Mouse (Mus musculus): ENCODE data around the gene Nob1. TPM values are rescaled to one million over a fixed set of nuclear protein-coding genes. Genes with fewer than 3 reads are reported as not detected.
A peak's percentile ranks its signal among the peaks of the same experiment; 100 is the strongest.

Nob1 gene
- polyA plus RNA-seq, 1 experiment = 60.8 TPM

GRCm38 (mm10) chr8:107405935-107406334 lies 18.9 kb downstream of the Nob1 start:
- H3K27ac ChIP-seq (ENCODE audit: insufficient read depth, low read length) = no peak overlapping the region
- no peaks in the 10 kb centered on the region for H3K27me3 ChIP-seq (ENCODE audit: control insufficient read depth, insufficient read depth, low read length)
- WGBS = 77% methylated on average over 3 of the region's 3 CpGs
- H3K4me1 ChIP-seq (ENCODE audit: control insufficient read depth, insufficient read depth, low read length) = peaks cover 5% of the 10 kb centered on the region; the same call in 1 of the 2 replicates
- H3K4me3 ChIP-seq (replicated peaks; ENCODE audit: insufficient read depth, low read depth, low read length) = no peak overlapping the region
- DNase-seq = no peak
- TF ChIP-seq POLR2A (IDR thresholded peaks at IDR 0.05; ENCODE audit: borderline replicate concordance, insufficient read depth, low read length) (no peak), CTCF (IDR thresholded peaks at IDR 0.05; ENCODE audit: borderline replicate concordance, insufficient read depth, low read depth, low read length) (no peak)

DNA sequence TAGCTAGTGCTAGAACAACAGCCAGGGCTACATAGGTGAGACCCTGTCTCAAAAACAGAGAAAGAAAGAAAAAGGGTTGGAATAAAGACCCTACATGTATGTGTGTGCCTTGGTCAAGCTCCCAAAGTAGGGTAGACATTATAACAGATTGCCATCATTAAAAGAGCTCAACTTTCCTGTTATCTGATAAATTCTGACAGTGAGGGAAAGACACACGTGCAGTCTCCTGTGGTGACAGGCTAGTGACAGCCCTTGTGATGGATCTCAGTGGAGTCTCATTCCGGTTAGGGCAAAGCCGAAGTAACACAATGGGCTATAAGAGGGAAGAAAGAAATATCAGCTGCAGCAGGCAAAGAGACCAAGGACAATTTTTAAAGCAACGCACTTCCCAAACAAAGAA lies 20.8 kb downstream of the Nob1 start:
- no peak overlapping the region for H3K4me3 ChIP-seq (replicated peaks; ENCODE audit: insufficient read depth, low read depth, low read length)
- TF ChIP-seq POLR2A (IDR thresholded peaks at IDR 0.05; ENCODE audit: borderline replicate concordance, insufficient read depth, low read length) (no peak), CTCF (IDR thresholded peaks at IDR 0.05; ENCODE audit: borderline replicate concordance, insufficient read depth, low read depth, low read length) (no peak)
- WGBS = 91% methylated on average over 4 of the region's 4 CpGs
- H3K4me1 ChIP-seq (ENCODE audit: control insufficient read depth, insufficient read depth, low read length) = peaks cover 8% of the 10 kb centered on the region; the same call in 1 of the 2 replicates
- no peak overlapping the region for H3K27ac ChIP-seq (ENCODE audit: insufficient read depth, low read length)
- H3K27me3 ChIP-seq (ENCODE audit: control insufficient read depth, insufficient read depth, low read length) = no peaks in the 10 kb centered on the region
- DNase-seq = no peak

DNA sequence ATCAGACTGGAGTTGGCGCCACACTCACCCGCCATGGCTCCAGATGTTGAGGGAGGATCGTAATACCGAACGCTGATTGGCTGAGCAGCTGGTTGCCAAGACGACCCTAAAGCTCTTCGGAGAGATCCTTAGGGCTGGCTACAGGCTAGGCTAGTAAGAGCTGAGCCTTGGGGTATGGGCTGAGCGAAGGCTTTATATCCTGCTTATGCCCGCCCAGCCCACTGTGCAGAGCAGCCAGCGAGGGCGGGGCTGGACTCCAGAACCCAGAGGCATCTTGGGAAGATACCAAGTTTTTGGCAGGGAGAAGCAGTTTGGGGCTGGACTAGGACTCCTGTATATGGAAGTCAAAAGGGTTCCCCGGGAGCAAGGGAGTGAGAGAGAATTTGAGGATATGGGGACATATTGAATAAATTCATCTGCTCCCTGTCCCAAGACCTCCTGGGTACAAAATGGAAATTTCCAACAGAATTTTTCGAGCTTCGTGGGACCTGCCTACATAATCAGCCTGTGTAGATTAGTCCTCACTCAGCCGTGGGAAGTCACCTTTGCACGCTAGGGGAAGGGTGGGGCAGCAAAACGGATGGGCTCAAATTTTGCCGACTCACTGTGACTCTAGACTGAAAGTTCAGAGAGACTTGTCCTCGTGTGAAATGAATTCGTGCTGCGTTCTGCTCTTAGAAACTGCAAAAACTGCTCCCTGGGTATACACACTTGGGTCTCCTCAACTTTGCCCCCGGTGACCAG lies 21.6 kb downstream of the Nob1 start, which contains the start of gene Nqo1:
Gene Nqo1, minus strand, starts transcription at position 169 of the 744 bp plus-strand sequence.
- Histone ChIP-seq H3K4me3 (replicated peaks; ENCODE audit: insufficient read depth, low read depth, low read length) (peak within 1 kb of the TSS; percentile 72), H3K27me3 (ENCODE audit: control insufficient read depth, insufficient read depth, low read length) (no peaks in the 10 kb centered on the region), H3K4me1 (ENCODE audit: control insufficient read depth, insufficient read depth, low read length) (peaks cover 11% of the 10 kb centered on the region), H3K27ac (ENCODE audit: insufficient read depth, low read length) (no peak within 1 kb of the TSS)
- TF ChIP-seq POLR2A (IDR thresholded peaks at IDR 0.05; ENCODE audit: borderline replicate concordance, insufficient read depth, low read length) (0 out of 2 replicates have a peak, but pooled peaks have one; percentile 31), CTCF (IDR thresholded peaks at IDR 0.05; ENCODE audit: borderline replicate concordance, insufficient read depth, low read depth, low read length) (no peak)
- peak; percentile 65 to 72 for DNase-seq
- 14% methylated on average over 22 of the region's 22 CpGs for WGBS

GRCm38 (mm10) chr8:107401866-107402265 lies 23.0 kb downstream of the Nob1 start:
- WGBS = 78% methylated on average over 5 of the region's 5 CpGs
- H3K27ac ChIP-seq (ENCODE audit: insufficient read depth, low read length) = no peak overlapping the region

DNA sequence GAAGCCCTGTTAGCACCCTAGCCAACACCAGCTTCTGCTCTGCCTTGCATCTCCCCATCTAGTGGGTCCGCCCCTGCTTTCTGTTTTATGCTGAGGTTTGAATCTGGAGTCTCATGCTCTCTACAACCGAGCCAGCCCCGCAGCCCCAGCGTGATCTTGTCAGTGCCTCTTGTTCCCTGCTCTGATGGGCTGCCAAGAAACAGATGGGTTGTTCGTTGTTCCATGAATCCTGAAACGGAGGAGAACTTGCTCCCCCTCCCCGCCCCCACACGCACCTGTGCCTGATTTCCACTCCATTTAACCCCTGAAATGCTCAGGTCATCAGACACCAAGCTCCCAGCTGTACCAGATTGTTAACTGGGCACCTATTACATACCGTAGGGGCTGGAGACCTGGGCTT lies 25.4 kb downstream of the Nob1 start:
- peaks cover 19% of the 10 kb centered on the region for H3K4me1 ChIP-seq (ENCODE audit: control insufficient read depth, insufficient read depth, low read length)
- 5% methylated on average over 9 of the region's 9 CpGs for WGBS
- peak; percentile 73 to 87 for DNase-seq
- H3K4me3 ChIP-seq (replicated peaks; ENCODE audit: insufficient read depth, low read depth, low read length) = no peak overlapping the region
- no peaks in the 10 kb centered on the region for H3K27me3 ChIP-seq (ENCODE audit: control insufficient read depth, insufficient read depth, low read length)
- TF ChIP-seq POLR2A (IDR thresholded peaks at IDR 0.05; ENCODE audit: borderline replicate concordance, insufficient read depth, low read length) (no peak), CTCF (IDR thresholded peaks at IDR 0.05; ENCODE audit: borderline replicate concordance, insufficient read depth, low read depth, low read length) (no peak)
- H3K27ac ChIP-seq (ENCODE audit: insufficient read depth, low read length) = no peak overlapping the region

More at GRCm38 (mm10) chr8:107401866-107402265, 23.0 kb downstream of the Nob1 start:
- TF ChIP-seq POLR2A (IDR thresholded peaks at IDR 0.05; ENCODE audit: borderline replicate concordance, insufficient read depth, low read length) = no peak
- no peak for TF ChIP-seq CTCF (IDR thresholded peaks at IDR 0.05; ENCODE audit: borderline replicate concordance, insufficient read depth, low read depth, low read length)
- DNase-seq = no peak
- Histone ChIP-seq H3K27me3 (ENCODE audit: control insufficient read depth, insufficient read depth, low read length) (no peaks in the 10 kb centered on the region), H3K4me1 (ENCODE audit: control insufficient read depth, insufficient read depth, low read length) (peaks cover 15% of the 10 kb centered on the region), H3K4me3 (replicated peaks; ENCODE audit: insufficient read depth, low read depth, low read length) (no peak overlapping the region)

GRCm38 (mm10) chr8:107397665-107398064 lies 27.2 kb downstream of the Nob1 start:
- 54% methylated on average over 12 of the region's 12 CpGs for WGBS
- Histone ChIP-seq H3K4me1 (ENCODE audit: control insufficient read depth, insufficient read depth, low read length) (peaks cover 16% of the 10 kb centered on the region), H3K4me3 (replicated peaks; ENCODE audit: insufficient read depth, low read depth, low read length) (no peak overlapping the region), H3K27me3 (ENCODE audit: control insufficient read depth, insufficient read depth, low read length) (no peaks in the 10 kb centered on the region), H3K27ac (ENCODE audit: insufficient read depth, low read length) (no peak overlapping the region)
- TF ChIP-seq POLR2A (IDR thresholded peaks at IDR 0.05; ENCODE audit: borderline replicate concordance, insufficient read depth, low read length) (no peak), CTCF (IDR thresholded peaks at IDR 0.05; ENCODE audit: borderline replicate concordance, insufficient read depth, low read depth, low read length) (no peak)
- no peak for DNase-seq

GRCm38 (mm10) chr8:107396106-107396670 lies 28.7 kb downstream of the Nob1 start:
- peaks cover 14% of the 10 kb centered on the region for H3K4me1 ChIP-seq (ENCODE audit: control insufficient read depth, insufficient read depth, low read length)

More at GRCm38 (mm10) chr8:107396106-107396670, 28.7 kb downstream of the Nob1 start:
- Histone ChIP-seq H3K4me3 (replicated peaks; ENCODE audit: insufficient read depth, low read depth, low read length) (no peak overlapping the region), H3K27ac (ENCODE audit: insufficient read depth, low read length) (no peak overlapping the region), H3K27me3 (ENCODE audit: control insufficient read depth, insufficient read depth, low read length) (no peaks in the 10 kb centered on the region; the same call in 1 of the 2 replicates)
- 35% methylated on average over 10 of the region's 10 CpGs for WGBS
- peak in 1 of 2 experiments; percentile 48 for DNase-seq
- TF ChIP-seq POLR2A (IDR thresholded peaks at IDR 0.05; ENCODE audit: borderline replicate concordance, insufficient read depth, low read length) = no peak
- TF ChIP-seq CTCF (IDR thresholded peaks at IDR 0.05; ENCODE audit: borderline replicate concordance, insufficient read depth, low read depth, low read length) = no peak
